Mouse (Mus musculus) layer of hippocampus, adult 6 months (tissue): ENCODE data around the gene Lrrc1. TPM values are rescaled to one million over a fixed set of nuclear protein-coding genes. Genes with fewer than 3 reads are reported as not detected.

Source experiments
- long read RNA-seq, 2 experiments: library from polyadenylated mRNA; unstranded; transcript quantifications; one replicate each; pipeline ENCODE4 v2.0.0; 2019 to 2020
- microRNA-seq: library from miRNA; unstranded; fragments of <30 nt; microRNA quantifications from one replicate; pipeline ENCODE4 v1.2.0, GENCODE M21; 2020
- polyA plus RNA-seq: library from polyadenylated mRNA; unstranded; fragments of <200 nt; fragmentation: Nextera tagmentation; gene quantifications from 2 replicates; pipeline ENCODE4 v1.2.3, GENCODE M21; 2021

The Lrrc1 gene
- 1.3 and 1.4 TPM in 2 replicates for polyA plus RNA-seq
- long read RNA-seq, experiment 1, partial matches to known transcripts = 3 of 3 reads
- long read RNA-seq, experiment 1, other reads (novel, unspliced or antisense) = 0 of 3 reads
- long read RNA-seq, experiment 2, partial matches to known transcripts = 0 of 5 reads
- long read RNA-seq, experiment 2, other reads (novel, unspliced or antisense) = 5 of 5 reads

GRCm38 (mm10) chr9:77544354-77545067 is at the start of gene Lrrc1:
TSS of gene Lrrc1 (minus strand) at chr9:77544870.

Small RNA genes within 50 kb of the gene (microRNA-seq; reads per million reads assigned to microRNA genes)
- gene Gm25250 = not detected

Other genes starting within 250 kb of the Lrrc1 start
- 46.7 and 52.3 TPM in 2 replicates for gene Mlip, start 191.9 kb downstream of the Lrrc1 start, polyA plus RNA-seq
- 0.03 and 0.29 TPM in 2 replicates for gene Klhl31, start 91.6 kb upstream of the Lrrc1 start, polyA plus RNA-seq
- gene Gclc, start 209.7 kb upstream of the Lrrc1 start, polyA plus RNA-seq = 5.7 and 6.3 TPM in 2 replicates